Mouse (Mus musculus): ENCODE results near the gene BC024978.
A peak's percentile ranks its signal among the peaks of the same experiment; 100 is the strongest.

BC024978 gene

DNA sequence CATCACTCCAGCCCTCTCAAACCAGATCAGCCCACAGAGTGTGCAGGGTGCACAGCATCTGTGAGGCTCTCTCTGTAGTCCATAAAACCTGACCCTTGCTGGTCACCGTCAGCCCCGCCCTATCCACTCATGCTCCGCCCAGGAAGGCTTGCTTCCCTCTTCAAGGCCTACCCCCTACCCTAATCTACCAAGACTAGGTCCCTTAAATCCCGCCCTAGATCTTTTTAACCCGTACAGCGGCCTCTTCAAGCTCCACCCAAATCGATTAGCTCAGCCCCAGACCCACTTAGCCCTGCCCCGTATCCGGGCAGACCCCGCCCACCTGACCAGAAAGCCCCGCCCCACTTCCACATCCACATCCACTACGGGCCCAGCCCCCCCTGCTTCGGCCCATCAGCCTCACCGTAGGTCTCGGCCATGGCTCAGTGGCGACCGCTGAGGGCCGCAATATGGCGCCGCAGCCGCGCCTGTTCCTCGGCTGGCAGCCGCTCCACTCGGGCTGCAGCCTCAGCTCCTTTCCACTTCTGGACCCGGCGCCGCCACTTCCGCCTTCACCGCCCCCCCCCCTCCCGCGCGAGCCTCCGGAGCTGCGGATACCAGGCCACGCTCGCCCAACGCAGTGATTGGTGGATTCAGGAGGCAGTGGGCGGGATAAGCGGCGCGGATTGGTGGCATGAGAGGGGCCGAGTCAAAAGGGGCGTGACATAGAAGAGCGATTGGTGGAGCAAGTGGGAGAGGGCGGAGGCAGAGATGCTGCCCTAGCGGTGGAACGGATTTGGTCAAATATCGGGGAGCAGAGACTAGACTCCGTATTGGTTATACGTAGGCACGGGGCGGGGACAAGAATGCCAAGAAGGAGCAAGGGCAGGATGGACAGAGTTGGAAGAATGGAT is 17.0 kb upstream of the BC024978 start, which contains the start of gene Rab4b:
Gene Rab4b (minus strand): TSS at position 573 of the 893 bp plus-strand sequence.
- peak; percentile 99 for DNase-seq

DNA sequence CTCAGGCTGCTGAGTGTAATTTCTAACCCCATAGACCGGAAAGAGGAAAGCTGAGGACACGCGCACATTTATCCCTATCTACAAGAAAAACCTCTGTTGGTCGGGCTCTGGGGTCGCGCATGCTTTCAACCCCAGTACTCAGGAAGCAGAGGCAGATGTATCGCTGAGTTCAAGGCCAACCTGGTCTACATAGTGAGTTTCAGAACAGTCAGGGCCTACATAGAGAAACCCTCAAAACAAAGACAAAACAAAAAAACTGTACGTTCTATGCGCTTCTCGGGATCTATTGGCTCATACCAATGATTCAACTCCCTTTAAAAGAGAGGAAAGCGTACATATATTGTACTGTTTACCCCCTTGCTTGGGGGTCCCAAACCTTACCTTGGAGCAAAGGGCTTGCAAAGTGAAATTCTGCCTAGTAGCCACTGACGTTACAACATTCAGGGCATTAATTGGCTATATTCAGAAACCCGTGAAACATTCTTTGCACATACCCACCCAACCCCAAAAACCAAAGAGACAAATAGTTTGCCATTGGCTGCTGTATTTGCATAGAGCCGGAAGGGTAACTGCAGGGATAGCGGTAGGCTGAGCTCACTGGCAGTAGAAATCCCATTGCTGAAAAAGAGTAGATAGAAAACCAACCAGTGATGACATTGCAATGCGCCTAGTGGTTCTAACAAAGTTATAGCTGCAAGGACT is 16.2 kb upstream of the BC024978 start:
- DNase-seq, result no peak

DNA sequence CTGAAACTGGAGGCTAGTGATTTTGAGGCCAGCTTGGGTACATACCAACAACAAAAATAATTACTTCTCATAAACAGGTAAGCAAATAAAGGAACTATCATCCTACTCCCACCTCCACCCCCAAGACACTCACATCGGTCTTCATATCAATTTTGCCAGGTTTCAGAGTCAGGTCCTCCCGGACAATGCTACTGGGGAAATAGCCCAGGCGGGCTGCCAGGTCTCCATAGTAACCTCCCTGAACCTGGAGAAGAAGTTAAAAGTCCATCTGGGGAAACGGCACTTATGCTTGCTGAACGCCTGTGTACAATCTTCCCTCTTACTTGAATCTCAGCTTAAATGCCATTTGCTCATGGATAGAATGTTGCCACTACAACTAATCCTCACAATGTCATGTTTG is 15.5 kb upstream of the BC024978 start:
- no peak for DNase-seq

DNA sequence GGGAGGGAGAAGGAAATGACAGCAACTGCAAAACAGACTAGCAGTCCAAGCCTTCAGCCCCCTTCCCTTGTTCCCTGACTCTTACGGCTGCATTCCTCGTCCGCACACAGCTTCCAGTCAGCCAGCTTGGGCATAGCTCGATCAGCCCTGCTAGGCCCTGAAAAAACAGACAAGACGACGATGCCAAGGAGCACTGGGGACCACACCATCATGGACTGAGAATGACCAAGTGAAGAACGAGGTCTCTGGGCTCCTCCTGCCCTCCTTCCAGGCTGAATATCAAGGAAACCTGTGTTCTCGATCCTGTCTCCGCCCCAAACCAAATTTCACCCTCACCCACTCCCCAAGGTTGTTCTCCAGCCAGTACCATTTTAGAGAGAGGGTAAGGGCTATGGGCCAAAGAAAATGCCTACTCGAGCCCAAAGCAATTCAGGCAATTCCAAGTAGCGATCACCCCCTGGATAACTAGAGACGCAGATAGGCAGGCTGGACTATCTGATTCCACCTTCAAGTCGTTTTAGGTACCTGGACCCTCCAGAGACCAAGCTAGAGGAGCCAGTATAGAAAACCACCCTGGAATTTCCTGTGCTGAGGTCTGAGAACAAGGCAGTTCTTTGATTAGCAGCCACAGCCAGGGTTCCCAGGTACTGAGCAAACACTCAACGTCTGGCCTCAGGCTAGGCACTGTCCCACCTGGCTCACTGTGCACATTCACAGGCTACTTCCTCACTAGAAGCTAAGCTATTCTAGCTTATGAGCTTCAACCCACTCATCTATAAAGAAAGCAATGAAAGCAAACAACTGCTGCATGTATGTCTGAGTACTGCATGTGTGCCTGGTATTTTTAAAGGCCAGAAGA is 14.5 kb upstream of the BC024978 start, which contains the start of the genes Gm21983 and Mia:
Gene Gm21983 (minus strand): TSS at position 250 of the 859 bp plus-strand sequence.
Gene Mia (minus strand): TSS at position 321 of the 859 bp plus-strand sequence.
- DNase-seq, result no peak

DNA sequence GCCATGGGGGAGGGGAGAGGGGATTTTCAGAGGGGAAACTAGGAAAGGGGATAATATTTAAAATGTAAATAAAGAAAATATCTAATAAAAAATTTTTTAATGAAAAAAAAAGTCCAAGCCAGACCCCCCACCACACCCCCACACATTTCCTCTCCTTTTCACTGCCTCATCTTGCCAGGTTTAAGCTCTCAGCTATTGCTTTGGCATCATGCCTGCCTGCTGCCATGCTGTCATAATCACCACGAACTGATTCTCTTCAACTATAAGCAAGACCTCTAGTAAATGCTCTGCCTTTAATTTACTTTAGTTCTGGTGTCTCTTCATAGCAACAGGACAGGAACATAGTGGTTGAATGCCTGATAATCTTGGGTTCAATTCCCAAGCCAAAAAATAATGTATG is 13.1 kb upstream of the BC024978 start:
- no peak for DNase-seq

DNA sequence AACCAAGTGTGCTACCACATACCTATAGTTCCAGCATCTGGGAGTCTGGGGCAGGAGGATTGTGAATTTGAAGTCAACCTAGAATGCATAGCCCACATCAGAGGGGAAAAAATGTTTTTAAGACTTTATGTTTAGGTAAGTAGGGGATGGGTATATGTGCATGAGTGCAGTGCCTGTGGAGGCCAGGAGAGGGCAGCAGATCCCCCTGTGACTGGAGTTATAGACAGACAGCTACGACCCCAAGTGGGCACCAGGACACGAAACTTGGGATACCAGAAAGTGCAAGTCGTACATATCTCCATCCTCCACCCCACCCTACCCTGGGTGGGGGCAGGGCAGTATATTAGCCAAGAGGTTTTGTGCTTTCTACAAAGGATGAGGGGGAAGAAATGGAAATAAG is 10.6 kb upstream of the BC024978 start:
- DNase-seq, result peak; percentile 66

DNA sequence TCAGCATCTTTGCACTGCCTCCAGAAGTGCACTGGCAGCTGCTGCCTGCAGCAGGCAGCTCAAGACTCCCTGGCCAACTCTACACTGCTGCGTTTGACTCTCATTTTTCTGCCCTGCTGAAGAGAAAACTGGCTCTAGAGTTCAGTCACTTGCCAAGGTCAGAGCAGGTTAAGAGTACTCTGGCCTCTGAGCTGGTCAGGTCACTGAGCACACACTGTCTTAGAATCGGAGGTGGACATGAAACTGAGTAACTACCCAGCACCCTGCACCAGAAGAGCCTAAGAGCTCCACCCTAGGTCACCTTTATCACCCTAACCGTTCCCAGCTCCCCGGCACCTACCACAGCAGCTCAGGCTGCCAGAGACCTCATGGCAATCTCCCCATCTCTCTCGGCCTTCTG is 9.6 kb upstream of the BC024978 start:
- DNase-seq, result no peak

DNA sequence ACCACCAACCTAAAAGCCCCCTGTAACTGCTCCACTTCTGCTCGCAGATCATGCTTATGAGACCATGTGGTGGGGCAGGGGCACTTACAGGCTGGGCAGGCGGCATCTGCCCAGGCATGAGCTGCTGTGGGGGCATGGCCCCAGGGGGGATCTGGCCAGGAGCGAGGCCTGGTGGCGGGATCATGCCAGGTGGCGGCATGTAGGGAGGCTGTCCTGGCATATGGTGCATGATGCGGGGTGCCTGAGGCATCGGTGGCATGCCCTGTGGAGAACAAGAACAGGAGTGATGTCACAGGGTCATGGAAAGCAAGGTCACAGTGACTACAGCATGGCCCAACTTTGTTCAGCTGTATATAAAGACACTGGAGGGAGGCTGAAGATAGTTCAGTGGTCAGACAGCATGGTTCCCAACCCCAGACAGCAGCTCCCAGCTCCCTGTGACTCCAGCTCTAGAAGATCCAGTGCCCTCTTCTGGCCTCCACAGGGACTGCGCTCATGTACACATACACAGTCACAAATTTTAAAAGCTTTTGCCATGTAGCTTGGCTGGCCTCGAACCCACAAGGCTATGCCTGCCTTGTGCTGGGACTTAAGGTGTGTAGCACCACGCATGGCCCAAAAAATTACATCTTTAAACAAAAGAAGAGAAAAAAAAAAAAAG is 6.2 kb upstream of the BC024978 start:
- DNase-seq, result no peak

DNA sequence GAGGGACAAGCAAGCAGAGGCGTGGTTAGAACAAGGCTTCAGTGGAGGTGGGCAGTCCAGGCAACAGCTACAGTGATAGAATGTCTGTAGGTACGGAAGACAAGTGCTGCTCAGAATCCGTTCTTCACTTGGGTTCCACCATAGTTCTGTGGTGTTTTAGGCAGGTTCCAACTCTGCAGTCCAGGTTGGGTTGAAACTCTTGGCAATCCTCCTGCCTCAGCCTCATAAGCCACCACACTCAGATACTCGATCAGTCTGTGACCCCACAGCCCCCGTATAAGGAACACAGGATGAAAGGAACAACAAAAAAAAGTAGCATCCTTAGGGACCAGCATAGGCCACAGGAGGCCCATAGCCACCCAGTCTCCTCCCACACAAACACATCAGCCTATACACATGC is 3.1 kb upstream of the BC024978 start:
- DNase-seq, result no peak

DNA sequence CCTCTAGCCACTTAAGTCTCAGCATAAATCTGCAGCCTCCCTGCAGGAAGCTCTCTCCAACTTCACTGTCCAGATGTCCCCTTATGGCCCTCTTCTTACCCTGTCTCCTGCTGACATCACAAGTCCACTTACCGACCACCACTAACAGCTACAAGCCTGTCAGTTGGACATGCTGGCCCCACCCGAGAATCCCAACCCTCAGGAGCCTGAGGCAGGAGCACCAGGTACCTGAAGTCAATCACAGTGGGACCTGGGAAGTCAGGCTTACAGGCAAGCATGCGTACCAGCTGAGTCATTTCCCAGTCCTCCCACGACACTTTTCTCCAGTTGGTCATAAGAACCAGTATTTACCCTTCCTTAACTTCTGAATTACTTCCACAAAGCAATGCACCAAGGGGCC is 1.9 kb upstream of the BC024978 start:
- no peak for DNase-seq

DNA sequence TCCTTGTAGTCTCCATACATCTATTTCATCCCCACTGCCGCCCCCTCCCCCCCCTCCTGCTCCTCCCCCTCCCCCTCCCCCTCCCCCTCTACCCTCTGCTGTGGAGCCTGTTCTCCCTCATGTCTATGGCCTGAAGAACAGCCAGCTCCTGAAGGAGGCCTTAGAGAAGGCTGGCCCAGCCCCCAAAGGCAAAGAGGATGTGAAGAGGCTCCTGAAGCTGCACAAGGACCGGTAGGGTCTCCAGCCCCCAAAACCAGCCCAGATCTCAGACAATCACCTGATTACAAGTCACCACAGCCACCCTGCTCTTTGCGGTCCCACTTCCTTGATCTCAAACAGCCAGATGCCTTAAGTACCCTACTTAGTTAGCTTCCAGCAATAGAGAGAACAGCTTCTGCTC is 1.6 kb downstream of the BC024978 start:
- DNase-seq, result no peak

DNA sequence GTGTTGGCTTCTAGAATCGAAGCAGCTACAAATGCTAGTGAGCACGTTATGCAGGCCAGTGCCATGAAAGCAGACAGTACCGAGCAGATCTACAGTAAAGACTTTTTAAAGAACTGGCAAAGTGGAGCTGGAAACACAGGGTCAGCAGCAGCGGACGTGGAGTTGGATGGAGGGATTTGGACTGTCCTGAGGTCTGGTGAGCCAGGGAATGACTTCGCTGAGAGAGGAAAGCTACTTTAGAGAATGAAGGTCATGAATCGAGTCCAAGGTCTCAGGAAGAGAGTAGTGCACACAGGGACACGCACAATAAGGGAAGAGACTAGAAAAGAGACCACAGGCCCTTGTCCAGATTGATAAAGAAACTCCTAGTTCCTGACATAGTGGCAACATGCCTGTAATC is 2.1 kb downstream of the BC024978 start:
- DNase-seq, result no peak

DNA sequence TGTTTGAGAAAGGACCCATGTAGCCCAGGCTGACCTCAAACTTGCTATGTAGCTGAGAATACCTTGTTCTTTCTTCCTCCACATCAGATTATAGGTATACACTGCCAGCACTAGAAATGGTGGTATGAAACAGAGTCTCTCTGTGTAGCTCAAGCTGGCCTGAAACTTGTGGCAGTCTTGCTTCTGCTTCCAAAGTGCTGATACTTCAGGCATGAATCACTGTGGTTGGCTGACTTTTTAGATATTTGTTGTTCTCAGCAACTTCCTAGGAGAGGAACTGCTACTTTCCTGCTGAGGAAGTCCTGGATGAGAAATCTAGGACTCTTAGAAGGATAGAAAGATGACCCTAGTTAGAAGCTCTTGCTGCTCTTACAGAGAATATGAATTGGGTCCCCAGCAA is 2.8 kb downstream of the BC024978 start:
- DNase-seq, result no peak

DNA sequence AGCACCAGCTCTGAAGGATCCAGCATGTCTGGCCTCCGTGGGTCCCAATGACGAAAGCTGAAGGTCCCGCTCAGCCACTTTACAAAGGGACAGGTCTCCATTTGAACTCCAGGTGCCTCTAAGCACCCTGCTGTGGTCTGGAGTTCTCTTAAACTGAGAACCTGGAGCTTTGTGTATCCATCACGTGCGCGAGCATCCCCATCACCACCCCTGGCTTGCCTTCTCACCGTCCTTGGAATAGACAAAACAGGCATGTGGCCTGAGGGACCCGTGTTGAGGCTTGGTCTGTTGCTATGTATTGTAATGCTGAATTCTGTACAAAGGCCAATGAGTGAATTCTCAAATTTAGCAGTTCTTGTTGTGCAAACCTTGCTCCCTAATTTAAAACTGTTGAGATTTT is 3.2 kb downstream of the BC024978 start:
- no peak for DNase-seq

DNA sequence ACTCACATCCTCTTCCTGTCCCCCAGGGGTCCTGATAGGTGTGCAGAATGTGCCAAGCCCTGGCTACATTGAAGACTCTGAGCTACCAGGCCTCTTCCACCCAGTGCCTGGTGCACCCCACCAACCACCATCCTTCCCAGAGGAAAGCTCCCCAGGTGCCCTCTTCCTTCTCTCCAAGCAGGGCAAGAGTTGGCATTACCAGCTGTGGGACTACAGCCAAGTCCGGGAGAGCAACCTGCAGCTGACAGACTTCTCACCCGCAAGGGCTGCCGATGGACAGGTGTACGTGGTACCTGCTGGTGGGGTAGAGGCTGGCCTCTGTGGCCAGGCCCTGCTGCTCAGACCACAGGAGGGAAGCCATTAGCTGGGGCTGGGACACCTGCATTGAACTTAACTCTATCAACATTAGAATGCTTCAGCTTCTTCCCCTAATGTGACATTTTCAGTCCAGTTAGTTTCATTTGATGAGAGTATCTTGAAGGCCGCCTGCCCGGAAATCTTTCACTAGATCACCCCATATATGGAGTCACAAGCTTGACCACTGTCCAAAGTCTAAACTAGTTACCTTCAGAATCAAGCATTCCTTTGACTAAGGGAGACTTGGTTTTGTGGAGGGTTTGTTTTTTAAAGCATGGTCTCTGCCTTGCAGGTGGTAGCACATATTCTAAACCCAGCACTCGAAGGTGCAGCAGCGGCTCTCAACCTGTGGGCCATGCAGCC is 8.3 kb downstream of the BC024978 start:
- no peak for DNase-seq

DNA sequence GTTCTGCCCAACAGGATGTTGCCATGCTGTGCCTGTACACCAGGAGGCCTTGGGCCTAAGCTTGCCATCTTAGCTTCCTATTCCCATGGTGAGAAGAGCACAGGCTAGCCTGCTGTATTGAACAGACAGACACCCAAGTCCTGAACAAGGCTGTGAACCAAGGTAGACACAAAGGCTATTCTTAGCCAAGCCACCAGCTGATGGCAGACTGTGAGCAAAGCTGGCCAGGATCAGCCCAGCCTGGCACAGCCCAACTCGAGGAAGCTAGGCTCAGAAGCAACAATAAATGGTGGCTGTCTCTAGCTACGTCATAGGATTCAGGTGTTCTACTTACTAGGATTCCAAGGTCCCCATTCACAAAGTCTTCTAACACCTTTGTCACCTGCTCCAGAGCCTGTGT is 17.0 kb downstream of the BC024978 start:
- no peak for DNase-seq

DNA sequence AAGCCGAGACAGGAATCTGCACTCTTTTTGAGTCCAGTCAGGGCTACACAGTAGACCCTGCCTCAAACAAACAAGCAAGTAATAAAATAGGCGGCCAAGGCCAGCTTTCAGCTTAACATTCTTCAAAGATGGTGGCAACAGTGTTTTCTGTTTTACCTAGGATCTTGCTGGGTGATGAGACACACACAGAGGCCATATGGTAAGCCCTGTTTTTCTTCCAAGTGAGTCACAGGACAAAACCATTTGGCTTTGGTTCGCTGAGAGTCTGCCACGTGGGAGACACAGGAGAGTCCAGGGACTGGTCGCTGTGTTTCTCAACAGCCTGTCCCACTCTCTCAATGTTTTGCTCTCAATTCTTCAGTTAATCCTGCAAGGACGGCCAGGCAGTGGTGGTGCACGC is 23.0 kb downstream of the BC024978 start:
- no peak for DNase-seq

DNA sequence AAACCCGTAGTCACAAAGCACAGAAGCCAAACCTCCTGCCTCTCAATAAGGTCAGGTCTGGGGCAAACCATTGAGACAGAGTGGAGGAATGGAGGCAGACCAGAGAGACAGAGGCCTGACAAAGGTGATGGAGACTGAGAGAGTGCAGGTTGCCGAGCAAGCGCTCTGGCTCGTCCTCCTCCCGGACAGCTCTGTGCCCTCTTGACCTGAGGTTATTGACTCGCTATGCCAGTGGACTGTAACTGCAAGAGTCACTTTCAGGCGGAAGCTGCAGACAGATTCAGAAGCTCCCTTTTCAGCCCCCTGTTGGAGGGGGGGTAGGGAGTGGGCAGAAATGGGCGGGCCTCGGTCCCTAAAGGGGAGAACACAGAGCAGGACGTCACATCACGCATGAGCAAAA is 24.4 kb downstream of the BC024978 start:
- DNase-seq, result peak; percentile 29

DNA sequence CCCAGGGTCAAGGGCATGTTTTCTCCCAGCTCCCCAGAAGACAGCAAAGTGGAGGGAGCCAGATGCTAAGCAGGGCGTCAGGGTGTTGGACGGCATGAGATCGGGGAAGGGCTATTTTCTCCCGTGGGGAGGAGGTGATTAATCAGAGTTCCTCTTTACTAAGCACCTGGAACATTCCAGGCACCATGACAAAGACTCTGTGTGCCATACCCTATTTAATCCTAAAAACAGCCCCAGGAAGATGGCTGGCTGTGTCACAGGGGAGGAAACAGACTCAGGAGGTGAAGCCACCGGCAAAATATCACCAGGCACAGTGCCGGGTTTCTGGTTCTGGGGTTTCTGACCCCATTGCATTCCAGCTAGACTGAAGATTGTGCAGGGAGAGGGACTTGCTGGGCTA is 26.4 kb downstream of the BC024978 start:
- no peak for DNase-seq

DNA sequence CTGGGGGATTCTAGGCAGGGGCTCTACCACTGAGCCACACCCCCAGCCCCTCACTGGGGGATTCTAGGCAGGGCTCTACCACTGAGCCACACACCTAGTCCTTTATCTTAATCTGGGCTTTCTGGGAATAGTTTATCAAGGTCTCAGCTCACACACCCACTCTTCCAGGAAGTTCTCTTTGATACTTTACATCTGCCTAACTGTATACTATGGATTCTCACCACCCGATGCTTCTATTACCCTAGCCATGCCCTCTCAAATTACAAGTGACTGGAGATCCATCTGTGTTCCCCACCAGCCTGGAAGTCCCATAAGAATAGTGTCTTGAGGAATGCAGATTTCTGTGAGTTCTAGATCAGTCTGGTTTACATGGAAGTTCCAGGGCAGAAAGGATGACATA is 27.0 kb downstream of the BC024978 start:
- DNase-seq, result no peak

DNA sequence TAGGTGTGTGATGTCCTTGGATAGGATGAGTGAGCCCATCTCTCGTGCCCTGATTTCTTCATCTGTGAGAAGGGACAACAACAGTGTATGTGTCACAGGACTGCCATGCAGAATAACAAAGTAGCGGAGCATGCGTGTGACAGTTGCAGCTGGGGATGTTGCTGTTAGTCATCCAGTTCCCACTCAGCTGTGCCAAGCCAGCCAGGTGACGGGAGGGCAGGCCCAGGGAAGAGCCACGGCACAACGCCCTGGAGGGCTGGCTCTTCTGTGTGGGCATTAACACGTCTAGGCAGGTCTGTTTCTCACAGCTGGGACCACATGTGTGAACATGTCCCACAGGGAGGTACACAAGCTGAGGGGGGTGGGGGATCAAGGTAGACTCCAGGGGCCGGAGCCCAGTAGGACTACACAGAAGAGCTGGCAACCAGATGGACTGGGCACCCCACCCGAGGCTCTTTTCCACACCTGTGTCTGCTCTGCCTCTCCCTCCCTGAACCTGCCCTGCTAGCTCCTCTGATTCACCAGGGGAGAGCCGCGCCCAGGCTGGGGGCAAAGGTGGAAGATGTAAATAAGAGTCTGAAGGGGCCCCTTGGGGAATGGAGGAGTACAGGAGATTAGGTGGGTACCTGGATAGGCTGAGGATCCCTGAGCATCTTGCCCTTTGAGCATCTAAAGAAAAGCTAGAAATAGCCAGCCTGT is 29.4 kb downstream of the BC024978 start:
- no peak for DNase-seq
